Mouse (Mus musculus): ENCODE measurements around the gene Pde2a. TPM values are rescaled to one million over a fixed set of nuclear protein-coding genes. Genes with fewer than 3 reads are reported as not detected.
"Not testable (repeated sequence)": the region's sequence is repeated elsewhere in the genome, so short reads cannot be mapped to it uniquely, and the experiment has no call there.

Pde2a gene
- total and polyA plus RNA-seq, 3 experiments: 0.08 to 0.40 TPM; not detected in 1

DNA sequence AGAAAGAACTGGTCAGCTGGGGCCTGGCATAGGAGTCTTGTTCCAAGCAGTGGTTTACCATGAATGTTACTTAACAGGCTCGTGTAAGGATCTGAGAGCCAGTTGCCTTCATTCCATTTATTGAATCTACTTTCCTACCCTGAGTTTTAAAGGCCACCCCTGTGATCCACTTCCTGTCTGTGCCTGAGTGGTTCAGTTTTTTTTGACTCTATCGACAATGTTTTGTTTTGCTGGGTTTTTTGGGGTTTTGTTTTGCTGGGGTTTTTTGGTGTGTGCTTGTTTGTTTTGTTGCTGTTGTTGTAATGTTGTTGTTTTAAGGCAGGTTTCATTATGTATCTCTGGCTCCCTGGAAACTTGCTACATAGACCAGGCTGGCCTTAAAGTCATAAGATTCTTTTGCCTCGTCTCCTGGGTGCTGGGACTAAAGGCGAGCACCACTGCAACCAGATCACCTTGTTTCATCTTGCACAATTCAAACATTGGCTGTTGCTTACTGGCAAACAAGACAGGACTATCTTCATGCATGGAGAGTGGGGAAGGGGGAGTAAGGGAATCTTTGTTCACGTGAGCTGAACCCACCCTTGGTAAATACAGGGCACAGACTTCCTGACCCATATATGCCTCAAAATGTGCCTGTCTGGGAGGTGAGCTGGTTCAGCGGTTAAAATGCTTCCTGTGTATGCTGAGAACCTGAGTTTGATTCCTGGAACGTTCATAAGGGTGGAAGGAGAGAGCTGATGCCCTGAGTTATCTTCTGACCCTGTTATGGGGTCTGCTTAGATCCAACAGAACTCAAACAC is 129.4 kb downstream of the Pde2a start:
- Histone ChIP-seq H3K27ac (ENCODE audit: insufficient read depth, low read depth) (no peak overlapping the region), H3K4me2 (ENCODE audit: insufficient read depth, low read depth, poor library complexity, severe bottlenecking) (no peak overlapping the region), H3K9me3 (replicated peaks; ENCODE audit: low read length) (no peaks in the 10 kb centered on the region), H3K36me3 (replicated peaks in 1 of 2; ENCODE audit: control insufficient read depth in 1 of 2, insufficient read depth in 1 of 2, low read length in 1 of 2) (no peaks in the 10 kb centered on the region), H3K27me3 (replicated peaks) (peaks cover 28% of the 10 kb centered on the region), H3K4me1 (ENCODE audit: control insufficient read depth in 1 of 2, insufficient read depth in 2 of 2) (peaks cover 0 to 9% of the 10 kb centered on the region in 2 experiments; a peak in 2 of 4 replicates), H3K79me2 (replicated peaks; ENCODE audit: control insufficient read depth, extremely low read depth, insufficient read depth, poor library complexity, severe bottlenecking) (no peaks in the 10 kb centered on the region), H3K9ac (ENCODE audit: insufficient read depth, low read depth) (no peak overlapping the region), H3K4me3 (replicated peaks in 1 of 3; ENCODE audit: low read depth in 2 of 3, low read length in 2 of 3, poor library complexity in 1 of 3) (no peak overlapping the region)
- dilution Hi-C loops (cut with MboI; ENCODE audit: extremely low pct_ligation_motif_present, extremely low pct_unique_long_range_greater_than_20kb, low sequenced_read_pairs): no loop called here
- in situ Hi-C loops (cut with MboI; ENCODE audit: low pct_ligation_motif_present, low pct_unique_long_range_greater_than_20kb, low sequenced_read_pairs): no loop called here
- DNase-seq (ENCODE audit: extremely low read depth): no peak
- TF ChIP-seq MXI1 (IDR thresholded peaks at IDR 0.05; ENCODE audit: low read depth, low read length) (no peak), NRF1 (IDR thresholded peaks at IDR 0.05; ENCODE audit: low read depth, low read length) (no peak), ELF1 (IDR thresholded peaks at IDR 0.05; ENCODE audit: low read depth, low read length) (no peak), TCF12 (IDR thresholded peaks at IDR 0.05; ENCODE audit: low read depth, low read length) (no peak), KAT2A (IDR thresholded peaks at IDR 0.05; ENCODE audit: insufficient replicate concordance, low read length) (no peak), CHD2 (IDR thresholded peaks at IDR 0.05; ENCODE audit: low read length) (no peak), POLR2AphosphoS2 (IDR thresholded peaks at IDR 0.05; ENCODE audit: low read depth, low read length) (no peak), IRF4 (IDR thresholded peaks at IDR 0.05; ENCODE audit: low read depth, low read length) (no peak), UBTF (IDR thresholded peaks at IDR 0.05; ENCODE audit: low read depth, low read length) (no peak), BHLHE40 (IDR thresholded peaks at IDR 0.05; ENCODE audit: low read depth, low read length) (no peak)

DNA sequence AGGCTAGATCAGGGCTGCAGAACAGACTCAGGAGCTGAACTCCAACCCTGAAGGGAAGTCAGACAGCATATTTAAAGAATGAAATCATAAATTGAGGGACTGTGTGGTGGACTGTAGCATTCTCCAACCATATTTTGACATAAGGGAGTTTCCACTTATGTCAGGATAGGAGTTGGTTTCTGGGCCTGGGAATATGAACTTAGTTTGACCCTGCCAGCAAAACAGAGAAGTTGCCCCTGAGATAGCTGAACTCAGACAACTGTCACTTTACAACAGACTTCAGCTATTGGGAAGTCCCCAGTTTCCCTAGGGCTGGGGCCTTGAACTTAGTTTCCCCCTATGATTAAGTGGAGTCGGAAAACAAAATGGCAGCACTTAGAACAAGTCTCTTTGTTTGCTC is 130.0 kb downstream of the Pde2a start:
- H3K36me3 ChIP-seq (replicated peaks in 1 of 2; ENCODE audit: control insufficient read depth in 1 of 2, insufficient read depth in 1 of 2, low read length in 1 of 2): no peaks in the 10 kb centered on the region
- dilution Hi-C loops (cut with MboI; ENCODE audit: extremely low pct_ligation_motif_present, extremely low pct_unique_long_range_greater_than_20kb, low sequenced_read_pairs): no loop called here
- no peak for DNase-seq (ENCODE audit: extremely low read depth)

GRCm38 (mm10) chr7:101555473-101555872 is 134.0 kb downstream of the Pde2a start:
- in situ Hi-C loops (cut with MboI; ENCODE audit: low pct_ligation_motif_present, low pct_unique_long_range_greater_than_20kb, low sequenced_read_pairs); dilution Hi-C loops (cut with MboI; ENCODE audit: extremely low pct_ligation_motif_present, extremely low pct_unique_long_range_greater_than_20kb, low sequenced_read_pairs): not testable (repeated sequence)

More for the DNA sequence above, 130.0 kb downstream of the Pde2a start:
- Histone ChIP-seq H3K4me2 (ENCODE audit: insufficient read depth, low read depth, poor library complexity, severe bottlenecking) (no peak overlapping the region; the same call in 1 of the 2 replicates), H3K9ac (ENCODE audit: insufficient read depth, low read depth) (no peak overlapping the region), H3K4me3 (replicated peaks in 1 of 3; ENCODE audit: low read depth in 2 of 3, low read length in 2 of 3, poor library complexity in 1 of 3) (no peak overlapping the region), H3K9me3 (replicated peaks; ENCODE audit: low read length) (no peaks in the 10 kb centered on the region), H3K27ac (ENCODE audit: insufficient read depth, low read depth) (no peak overlapping the region), H3K4me1 (ENCODE audit: control insufficient read depth in 1 of 2, insufficient read depth in 2 of 2) (peaks cover 0 to 9% of the 10 kb centered on the region in 2 experiments; a peak in 2 of 4 replicates), H3K79me2 (replicated peaks; ENCODE audit: control insufficient read depth, extremely low read depth, insufficient read depth, poor library complexity, severe bottlenecking) (no peaks in the 10 kb centered on the region), H3K27me3 (replicated peaks) (peaks cover 23% of the 10 kb centered on the region)
- no peak for TF ChIP-seq NELFE (IDR thresholded peaks at IDR 0.05; ENCODE audit: low read depth, low read length)
- TF ChIP-seq MAZ (IDR thresholded peaks at IDR 0.05; ENCODE audit: low read depth, low read length): no peak
- no peak for TF ChIP-seq MAFK (IDR thresholded peaks at IDR 0.05; ENCODE audit: insufficient replicate concordance, low read length)
- TF ChIP-seq IRF4 (IDR thresholded peaks at IDR 0.05; ENCODE audit: low read depth, low read length): no peak
- no peak for TF ChIP-seq MAX (IDR thresholded peaks at IDR 0.05; ENCODE audit: low read length)
- no peak for TF ChIP-seq USF2 (conservative IDR thresholded peaks at IDR 0.05; ENCODE audit: low read depth, low read length)
- no peak for TF ChIP-seq CTCF (conservative IDR thresholded peaks at IDR 0.05 in 1 of 2, IDR thresholded peaks at IDR 0.05 in 1 of 2; ENCODE audit: low read depth in 2 of 2, low read length in 2 of 2)
- TF ChIP-seq CHD1 (IDR thresholded peaks at IDR 0.05; ENCODE audit: low read depth, low read length): no peak
- TF ChIP-seq RCOR1 (conservative IDR thresholded peaks at IDR 0.05; ENCODE audit: low read depth, low read length): no peak
- no peak for TF ChIP-seq RAD21 (IDR thresholded peaks at IDR 0.05; ENCODE audit: low read depth, low read length)
- TF ChIP-seq JUND (conservative IDR thresholded peaks at IDR 0.05; ENCODE audit: low read depth, low read length): no peak
- TF ChIP-seq ZMIZ1 (IDR thresholded peaks at IDR 0.05; ENCODE audit: low read depth, low read length): no peak
- TF ChIP-seq NRF1 (IDR thresholded peaks at IDR 0.05; ENCODE audit: low read depth, low read length): no peak
- in situ Hi-C loops (cut with MboI; ENCODE audit: low pct_ligation_motif_present, low pct_unique_long_range_greater_than_20kb, low sequenced_read_pairs): no loop called here

More at GRCm38 (mm10) chr7:101555473-101555872, 134.0 kb downstream of the Pde2a start:
- DNase-seq (ENCODE audit: extremely low read depth); H3K36me3 ChIP-seq (replicated peaks in 1 of 2; ENCODE audit: control insufficient read depth in 1 of 2, insufficient read depth in 1 of 2, low read length in 1 of 2); H3K4me2 ChIP-seq (ENCODE audit: insufficient read depth, low read depth, poor library complexity, severe bottlenecking); H3K27ac ChIP-seq (ENCODE audit: insufficient read depth, low read depth); H3K9ac ChIP-seq (ENCODE audit: insufficient read depth, low read depth); H3K4me3 ChIP-seq (replicated peaks in 1 of 3; ENCODE audit: low read depth in 2 of 3, low read length in 2 of 3, poor library complexity in 1 of 3); H3K9me3 ChIP-seq (replicated peaks; ENCODE audit: low read length); H3K79me2 ChIP-seq (replicated peaks; ENCODE audit: control insufficient read depth, extremely low read depth, insufficient read depth, poor library complexity, severe bottlenecking); H3K4me1 ChIP-seq (ENCODE audit: control insufficient read depth in 1 of 2, insufficient read depth in 2 of 2): not testable (repeated sequence)
- H3K27me3 ChIP-seq (replicated peaks): peaks cover 21% of the 10 kb centered on the region

Data from CH12.LX (cell line).